ENCODE assay signal across 13 mouse cellular contexts in genomic region chr15:96834862-96835261, GRCm38 (mm10).
"Had no signal": no experiment of that assay in that cellular context is flagged by ENCODE, and none has a peak within 500 bp of the region (broad histone marks: within the 10 kb centered on the region; RNA-seq: fewer than 3 reads in every experiment).

No protein-coding gene starts in this region.

- H3K9me3 ChIP-seq: limb, embryonic 12.5 days; neural tube, embryonic 15.5 days had no signal

- H3K27ac ChIP-seq: limb, embryonic 12.5 days; liver, embryonic 14.5 days; neural tube, embryonic 15.5 days had no signal

- H3K4me1 ChIP-seq: limb, embryonic 12.5 days; neural tube, embryonic 15.5 days had no signal

- H3K9ac ChIP-seq: limb, embryonic 12.5 days; liver, embryonic 14.5 days; neural tube, embryonic 15.5 days had no signal

- H3K27me3 ChIP-seq: limb, embryonic 12.5 days; neural tube, embryonic 15.5 days had no signal

- H3K4me3 ChIP-seq: limb, embryonic 12.5 days; myocyte; neural tube, embryonic 15.5 days had no signal

- DNase-seq: kidney, postnatal 14 days; layer of hippocampus, adult 9-11 months; layer of hippocampus, postnatal 36 days; lung, adult 18-20 months; midbrain, embryonic 14.5 days; right cerebral cortex, adult 18-20 months; right cerebral cortex, postnatal 25 days; spleen, adult 18-20 months; thymus, postnatal 4 days had no signal

- H3K4me2 ChIP-seq: limb, embryonic 12.5 days; neural tube, embryonic 15.5 days had no signal

- H3K36me3 ChIP-seq: limb, embryonic 12.5 days; neural tube, embryonic 15.5 days had no signal
